Mouse (Mus musculus): ENCODE results near the gene Siah1a.
A peak's percentile ranks its signal among the peaks of the same experiment; 100 is the strongest.

Gene Siah1a

GRCm38 (mm10) chr8:86759090-86759491 lies 13.4 kb upstream of the Siah1a start:
- no peaks in the 10 kb centered on the region for H3K27me3 ChIP-seq (ENCODE audit: control insufficient read depth, insufficient read depth, low read length, poor library complexity, severe bottlenecking)
- DNase-seq (ENCODE audit: low read depth, low spot score): no peak
- no peaks in the 10 kb centered on the region for H3K36me3 ChIP-seq (ENCODE audit: control insufficient read depth, insufficient read depth, low read length, poor library complexity, severe bottlenecking)

- Histone ChIP-seq H3K27me3 (ENCODE audit: control insufficient read depth, insufficient read depth, low read length, poor library complexity, severe bottlenecking) (no peaks in the 10 kb centered on the region), H3K36me3 (ENCODE audit: control insufficient read depth, insufficient read depth, low read length, poor library complexity, severe bottlenecking) (no peaks in the 10 kb centered on the region)
- no peak for DNase-seq (ENCODE audit: low read depth, low spot score)
These were observed 12.9 kb upstream of the Siah1a start for GRCm38 (mm10) chr8:86758651-86759050.

- no peaks in the 10 kb centered on the region for H3K27me3 ChIP-seq (ENCODE audit: control insufficient read depth, insufficient read depth, low read length, poor library complexity, severe bottlenecking)
These were observed 11.4 kb upstream of the Siah1a start for GRCm38 (mm10) chr8:86756948-86757733.

GRCm38 (mm10) chr8:86749842-86750241 lies 4.1 kb upstream of the Siah1a start:
- Histone ChIP-seq H3K27me3 (ENCODE audit: control insufficient read depth, insufficient read depth, low read length, poor library complexity, severe bottlenecking) (no peaks in the 10 kb centered on the region), H3K36me3 (ENCODE audit: control insufficient read depth, insufficient read depth, low read length, poor library complexity, severe bottlenecking) (no peaks in the 10 kb centered on the region)

More at GRCm38 (mm10) chr8:86756948-86757733, 11.4 kb upstream of the Siah1a start:
- no peaks in the 10 kb centered on the region for H3K36me3 ChIP-seq (ENCODE audit: control insufficient read depth, insufficient read depth, low read length, poor library complexity, severe bottlenecking)
- DNase-seq (ENCODE audit: low read depth, low spot score): peak; percentile 18

GRCm38 (mm10) chr8:86746511-86746910 lies 777 bp upstream of the Siah1a start:
- DNase-seq (ENCODE audit: low read depth, low spot score): peak; percentile 19
- no peaks in the 10 kb centered on the region for H3K36me3 ChIP-seq (ENCODE audit: control insufficient read depth, insufficient read depth, low read length, poor library complexity, severe bottlenecking)
- H3K27me3 ChIP-seq (ENCODE audit: control insufficient read depth, insufficient read depth, low read length, poor library complexity, severe bottlenecking): no peaks in the 10 kb centered on the region

More at GRCm38 (mm10) chr8:86749842-86750241, 4.1 kb upstream of the Siah1a start:
- no peak for DNase-seq (ENCODE audit: low read depth, low spot score)

GRCm38 (mm10) chr8:86745935-86746441 lies 254 bp upstream of the Siah1a start:
- peak; percentile 94 for DNase-seq (ENCODE audit: low read depth, low spot score)

GRCm38 (mm10) chr8:86744313-86745220 lies 1.2 kb downstream of the Siah1a start:
- no peaks in the 10 kb centered on the region for H3K27me3 ChIP-seq (ENCODE audit: control insufficient read depth, insufficient read depth, low read length, poor library complexity, severe bottlenecking)
- no peak for DNase-seq (ENCODE audit: low read depth, low spot score)
- H3K36me3 ChIP-seq (ENCODE audit: control insufficient read depth, insufficient read depth, low read length, poor library complexity, severe bottlenecking): no peaks in the 10 kb centered on the region

More at GRCm38 (mm10) chr8:86745935-86746441, 254 bp upstream of the Siah1a start:
- Histone ChIP-seq H3K36me3 (ENCODE audit: control insufficient read depth, insufficient read depth, low read length, poor library complexity, severe bottlenecking) (no peaks in the 10 kb centered on the region), H3K27me3 (ENCODE audit: control insufficient read depth, insufficient read depth, low read length, poor library complexity, severe bottlenecking) (no peaks in the 10 kb centered on the region)

GRCm38 (mm10) chr8:86742605-86743345 lies 3.0 kb downstream of the Siah1a start:
- H3K36me3 ChIP-seq (ENCODE audit: control insufficient read depth, insufficient read depth, low read length, poor library complexity, severe bottlenecking): no peaks in the 10 kb centered on the region
- no peak for DNase-seq (ENCODE audit: low read depth, low spot score)
- H3K27me3 ChIP-seq (ENCODE audit: control insufficient read depth, insufficient read depth, low read length, poor library complexity, severe bottlenecking): no peaks in the 10 kb centered on the region

GRCm38 (mm10) chr8:86741627-86742026 lies 4.1 kb downstream of the Siah1a start:
- Histone ChIP-seq H3K36me3 (ENCODE audit: control insufficient read depth, insufficient read depth, low read length, poor library complexity, severe bottlenecking) (no peaks in the 10 kb centered on the region), H3K27me3 (ENCODE audit: control insufficient read depth, insufficient read depth, low read length, poor library complexity, severe bottlenecking) (no peaks in the 10 kb centered on the region)
- DNase-seq (ENCODE audit: low read depth, low spot score): no peak

- DNase-seq (ENCODE audit: low read depth, low spot score): no peak
- no peaks in the 10 kb centered on the region for H3K36me3 ChIP-seq (ENCODE audit: control insufficient read depth, insufficient read depth, low read length, poor library complexity, severe bottlenecking)
- no peaks in the 10 kb centered on the region for H3K27me3 ChIP-seq (ENCODE audit: control insufficient read depth, insufficient read depth, low read length, poor library complexity, severe bottlenecking)
These were observed 4.8 kb downstream of the Siah1a start for GRCm38 (mm10) chr8:86740899-86741298.

GRCm38 (mm10) chr8:86735446-86736111 lies 10.2 kb downstream of the Siah1a start:
- peak; percentile 31 for DNase-seq (ENCODE audit: low read depth, low spot score)

GRCm38 (mm10) chr8:86734954-86735353 lies 10.8 kb downstream of the Siah1a start:
- Histone ChIP-seq H3K27me3 (ENCODE audit: control insufficient read depth, insufficient read depth, low read length, poor library complexity, severe bottlenecking) (no peaks in the 10 kb centered on the region), H3K36me3 (ENCODE audit: control insufficient read depth, insufficient read depth, low read length, poor library complexity, severe bottlenecking) (no peaks in the 10 kb centered on the region)
- DNase-seq (ENCODE audit: low read depth, low spot score): no peak

More at GRCm38 (mm10) chr8:86735446-86736111, 10.2 kb downstream of the Siah1a start:
- no peaks in the 10 kb centered on the region for H3K27me3 ChIP-seq (ENCODE audit: control insufficient read depth, insufficient read depth, low read length, poor library complexity, severe bottlenecking)
- no peaks in the 10 kb centered on the region for H3K36me3 ChIP-seq (ENCODE audit: control insufficient read depth, insufficient read depth, low read length, poor library complexity, severe bottlenecking)

- no peak for DNase-seq (ENCODE audit: low read depth, low spot score)
These were observed 11.6 kb downstream of the Siah1a start for GRCm38 (mm10) chr8:86734171-86734570.

GRCm38 (mm10) chr8:86730860-86731259 lies 14.9 kb downstream of the Siah1a start:
- H3K27me3 ChIP-seq (ENCODE audit: control insufficient read depth, insufficient read depth, low read length, poor library complexity, severe bottlenecking): no peaks in the 10 kb centered on the region

More at GRCm38 (mm10) chr8:86734171-86734570, 11.6 kb downstream of the Siah1a start:
- no peaks in the 10 kb centered on the region for H3K27me3 ChIP-seq (ENCODE audit: control insufficient read depth, insufficient read depth, low read length, poor library complexity, severe bottlenecking)
- H3K36me3 ChIP-seq (ENCODE audit: control insufficient read depth, insufficient read depth, low read length, poor library complexity, severe bottlenecking): no peaks in the 10 kb centered on the region

More at GRCm38 (mm10) chr8:86730860-86731259, 14.9 kb downstream of the Siah1a start:
- H3K36me3 ChIP-seq (ENCODE audit: control insufficient read depth, insufficient read depth, low read length, poor library complexity, severe bottlenecking): no peaks in the 10 kb centered on the region
- no peak for DNase-seq (ENCODE audit: low read depth, low spot score)
